Mouse (Mus musculus) hindlimb bud, embryonic 11.5 days (tissue): ENCODE measurements at regions not wholly inside any gene's neighbourhood (a gene's known extent, or its start where the extent isn't known, plus 50 kb on each side); places are given as distances from the start of the nearest gene placed in this dataset.

Experiments used
- DNase-seq: peaks from one replicate; pipeline ENCODE4 v3.0.0-alpha.2; 2012; ENCODE audit warnings: low read depth, low spot score; ENCODE audit errors: extremely low spot score

DNA sequence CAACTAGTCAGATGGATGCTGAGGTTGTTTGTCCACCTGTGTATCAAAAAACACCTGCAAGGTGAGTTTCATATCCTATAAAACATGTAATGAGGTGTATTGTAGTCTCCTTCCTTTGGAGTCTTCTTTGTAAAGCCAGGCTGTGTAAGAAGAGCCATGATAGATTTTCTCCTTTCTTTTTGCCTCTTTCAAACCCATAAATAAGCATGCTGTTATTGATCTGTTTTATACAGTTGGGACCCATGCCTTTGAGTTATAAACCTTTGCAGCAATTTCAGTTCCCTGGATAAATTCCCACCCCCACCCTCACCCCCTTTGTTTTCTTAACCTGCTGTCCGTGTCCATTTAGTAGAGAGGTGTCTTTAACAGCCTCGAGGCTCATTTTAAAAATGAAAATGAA is 131.0 kb upstream of the Rgs17 start:
- DNase-seq, result no peak

- no peak for DNase-seq
Measured at GRCm38 (mm10) chr10:6043358-6043757, 121.2 kb upstream of the Rgs17 start.

GRCm38 (mm10) chr10:6039771-6040170 is 117.6 kb upstream of the Rgs17 start:
- DNase-seq, result no peak

DNA sequence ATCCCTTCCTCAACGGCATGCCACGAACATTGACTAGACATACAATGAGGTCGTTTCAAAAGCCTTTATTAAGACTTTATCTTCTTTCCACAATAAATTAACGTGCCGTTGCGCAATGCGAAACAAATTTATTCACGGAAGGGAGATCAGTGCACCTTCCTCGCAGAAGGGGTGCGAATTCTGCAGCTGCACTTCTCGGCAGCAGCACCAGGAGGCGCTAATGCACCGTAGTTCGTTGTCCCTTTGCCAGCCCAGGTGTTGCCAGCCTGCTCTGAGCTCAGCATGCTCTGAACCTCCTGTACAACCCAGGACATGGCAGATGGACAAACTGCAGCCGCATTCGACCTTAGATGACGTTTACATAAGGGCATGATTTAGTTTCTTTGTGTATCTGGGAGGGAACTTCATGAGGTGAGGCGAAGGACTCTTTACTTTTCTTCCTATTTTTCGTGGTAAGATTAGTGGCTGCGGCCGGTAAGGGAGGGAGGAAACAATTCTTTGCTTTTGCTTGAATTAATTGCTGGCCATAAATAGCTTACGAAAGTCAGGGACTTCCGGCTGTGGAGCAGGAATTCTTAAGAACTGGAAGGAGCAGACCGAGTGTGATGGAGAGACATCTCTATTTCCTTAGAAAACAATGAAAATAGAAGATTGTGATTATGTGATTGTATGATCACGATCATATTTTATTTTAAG is 113.7 kb upstream of the Rgs17 start:
- DNase-seq, result peak; percentile 24

- no peak for DNase-seq
Measured at GRCm38 (mm10) chr10:6032469-6032868, 110.3 kb upstream of the Rgs17 start.

GRCm38 (mm10) chr10:6027551-6027950 is 105.4 kb upstream of the Rgs17 start:
- no peak for DNase-seq

GRCm38 (mm10) chr10:6026317-6026716 is 104.1 kb upstream of the Rgs17 start:
- no peak for DNase-seq

DNA sequence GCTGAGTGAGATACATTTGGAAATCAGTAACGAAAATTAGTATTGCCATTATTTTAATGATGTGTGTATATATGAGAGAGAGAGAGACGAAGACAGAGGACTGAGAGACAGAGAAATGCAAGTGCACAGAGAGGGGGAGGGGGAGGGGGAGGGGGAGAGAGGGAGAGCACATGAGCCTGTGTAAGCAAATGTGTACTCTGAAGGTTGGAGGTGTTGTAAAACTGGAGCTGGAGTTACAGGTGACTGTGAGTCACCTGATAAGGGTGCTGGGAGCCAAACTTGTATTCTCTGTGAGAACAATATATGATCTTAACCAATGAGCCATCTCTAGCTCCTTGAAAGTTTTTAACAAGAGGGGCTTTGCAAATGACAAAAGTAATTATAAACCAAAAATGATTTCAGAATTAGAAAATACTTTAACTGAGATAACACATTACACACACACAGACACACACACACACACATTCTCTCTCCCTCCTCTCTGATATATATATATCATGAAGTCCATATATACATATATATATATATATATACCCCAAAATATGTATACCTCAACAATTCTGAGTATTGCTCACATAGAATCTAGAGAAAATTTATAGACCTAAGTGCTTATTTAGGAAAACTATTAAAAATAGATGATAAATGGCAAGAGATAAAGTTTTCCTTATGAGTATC is 100.5 kb upstream of the Rgs17 start:
- no peak for DNase-seq

GRCm38 (mm10) chr10:6020944-6021684 is 98.9 kb upstream of the Rgs17 start:
- DNase-seq, result no peak

DNA sequence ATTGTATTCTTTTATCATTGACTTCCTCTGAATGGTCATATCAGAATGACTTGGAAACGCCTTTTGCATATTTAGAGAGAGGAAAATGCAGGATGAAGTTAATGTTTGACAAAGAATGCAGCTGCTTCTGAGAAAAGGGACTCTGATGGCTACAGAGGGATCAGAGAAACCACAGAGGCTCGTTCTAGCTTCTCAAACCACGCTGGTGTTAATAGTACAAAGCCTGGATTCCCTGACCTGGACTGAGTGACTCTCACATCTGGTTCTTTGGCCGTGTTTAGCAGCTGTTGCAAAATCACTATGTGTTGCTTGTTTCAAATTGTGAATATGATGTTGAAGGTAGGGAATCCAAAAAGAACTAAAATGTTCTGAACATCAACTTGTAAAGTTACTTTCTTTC is 91.5 kb upstream of the Rgs17 start:
- no peak for DNase-seq

- DNase-seq, result no peak
Measured at GRCm38 (mm10) chr10:6011541-6011940, 89.3 kb upstream of the Rgs17 start.

- no peak for DNase-seq
Measured at GRCm38 (mm10) chr10:6011029-6011428, 88.8 kb upstream of the Rgs17 start.

DNA sequence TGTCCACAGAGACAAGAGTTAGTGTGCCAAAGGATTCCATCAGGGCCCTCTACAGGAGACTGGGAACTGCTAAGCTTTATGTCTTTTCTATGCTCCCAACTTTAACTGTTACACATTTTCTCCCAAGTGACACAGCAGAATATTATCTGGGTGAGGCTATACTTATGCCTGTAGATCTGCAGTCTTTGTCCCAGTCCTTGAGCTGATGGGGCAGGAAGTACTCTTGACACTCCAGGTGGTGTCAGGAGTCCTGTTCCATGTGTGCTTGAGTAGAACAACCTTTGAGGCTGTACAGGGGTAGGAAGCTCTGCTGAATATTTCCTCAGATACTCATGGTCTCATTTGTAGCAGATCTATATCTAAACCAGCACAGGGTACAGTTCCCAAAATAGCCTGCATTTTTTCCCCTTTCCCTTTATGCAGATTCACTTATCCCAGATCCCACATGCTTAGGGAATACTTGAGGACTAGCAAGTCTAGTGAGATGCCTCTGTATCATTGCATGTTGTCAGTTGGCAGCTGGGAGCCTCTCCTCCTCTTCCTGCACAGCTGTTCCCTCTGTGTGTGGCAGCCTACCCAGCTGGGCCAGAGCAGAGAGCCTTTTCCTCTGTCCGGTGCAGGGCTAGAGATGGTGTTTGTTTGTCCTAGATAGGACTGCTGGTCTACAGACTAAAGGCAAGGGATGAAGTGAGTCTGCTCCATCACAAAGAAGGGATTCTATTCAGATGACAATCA is 85.2 kb upstream of the Rgs17 start:
- no peak for DNase-seq

- no peak for DNase-seq
Measured at GRCm38 (mm10) chr10:5981433-5981832, 59.2 kb upstream of the Rgs17 start.

GRCm38 (mm10) chr10:5978534-5978933 is 56.3 kb upstream of the Rgs17 start:
- DNase-seq, result no peak
